Mouse (Mus musculus): ENCODE measurements at regions not wholly inside any gene's neighbourhood (a gene's known extent, or its start where the extent isn't known, plus 50 kb on each side); places are given as distances from the start of the nearest gene placed in this dataset.
"Not testable (repeated sequence)": the region's sequence is repeated elsewhere in the genome, so short reads cannot be mapped to it uniquely, and the experiment has no call there.

DNA sequence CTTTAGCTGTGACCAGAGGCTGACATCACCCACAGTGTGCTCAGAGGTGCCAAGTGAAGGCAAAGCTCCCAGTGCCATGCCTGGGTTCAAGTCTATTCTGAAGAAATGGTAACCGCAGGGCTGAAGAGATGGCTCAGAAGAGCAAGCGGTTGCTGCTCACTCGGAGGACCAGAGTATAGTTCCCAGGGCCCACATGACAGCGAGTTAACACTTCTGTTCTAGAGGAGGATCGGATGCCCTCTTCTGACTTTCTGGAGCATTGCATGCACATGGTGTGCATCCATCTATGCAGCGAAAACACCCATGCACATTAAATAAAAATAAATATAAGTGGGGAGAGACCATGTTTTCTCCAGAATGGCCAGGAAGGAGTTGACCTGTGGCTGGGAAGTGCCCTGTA is 209.5 kb downstream of the Sorl1 start:
- DNase-seq (ENCODE audit: low read depth) = no peak

DNA sequence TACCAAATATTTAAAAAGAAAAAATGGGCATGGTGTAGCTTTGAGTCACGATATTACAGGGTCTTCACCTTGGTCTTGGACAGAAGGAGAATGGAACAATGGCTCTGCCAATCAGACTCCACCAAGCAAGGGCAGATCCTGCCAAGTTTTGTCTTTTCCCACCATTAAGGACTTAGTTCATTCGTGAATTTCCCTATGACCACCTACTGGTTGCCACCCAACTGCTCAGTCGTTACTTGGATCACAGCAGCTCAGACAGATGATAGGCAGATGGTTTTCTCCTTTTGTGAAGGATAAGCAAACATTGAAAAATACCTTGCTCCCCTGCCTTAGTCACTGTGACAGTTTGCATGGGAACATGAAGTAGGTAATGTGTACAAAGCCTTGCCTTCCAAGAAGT is 210.2 kb downstream of the Sorl1 start:
- no peak for DNase-seq (ENCODE audit: low read depth)

DNA sequence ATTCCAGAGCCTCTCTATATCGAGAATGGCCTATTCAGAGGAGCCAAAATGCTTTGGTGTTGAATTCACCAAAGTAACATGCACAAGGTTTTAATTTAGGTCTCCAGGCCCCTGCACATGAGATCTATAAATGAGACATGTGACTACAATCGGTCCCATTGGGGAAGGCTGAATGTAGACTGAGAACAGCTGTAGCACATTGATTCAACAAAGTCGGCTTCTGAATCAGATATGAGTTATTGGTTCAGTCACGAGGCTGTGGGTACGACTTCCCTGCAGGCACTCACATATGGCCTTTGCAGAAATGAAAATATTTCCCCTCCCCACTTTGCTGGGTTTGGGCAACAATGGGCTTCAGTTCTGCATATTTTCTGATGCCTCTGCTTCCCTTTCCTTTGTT is 211.6 kb downstream of the Sorl1 start:
- DNase-seq (ENCODE audit: low read depth) = no peak

DNA sequence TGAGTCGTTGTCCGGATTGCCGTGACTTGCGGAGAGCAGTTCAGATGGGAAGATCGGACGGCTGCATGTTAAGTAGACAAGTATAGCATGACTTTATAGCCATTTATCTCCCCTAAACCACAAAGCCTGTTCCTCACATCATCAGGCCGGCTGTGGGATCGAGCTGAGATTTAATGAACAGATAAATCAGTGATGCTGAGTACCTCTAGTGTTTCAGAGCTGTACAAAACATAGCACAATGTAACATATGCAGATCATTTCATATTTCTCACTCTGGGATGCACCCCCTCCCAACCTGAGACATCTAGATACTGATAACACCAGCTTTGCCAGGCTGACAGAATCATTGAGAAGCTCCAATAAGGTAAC is 223.5 kb downstream of the Sorl1 start:
- DNase-seq (ENCODE audit: low read depth) = no peak

DNA sequence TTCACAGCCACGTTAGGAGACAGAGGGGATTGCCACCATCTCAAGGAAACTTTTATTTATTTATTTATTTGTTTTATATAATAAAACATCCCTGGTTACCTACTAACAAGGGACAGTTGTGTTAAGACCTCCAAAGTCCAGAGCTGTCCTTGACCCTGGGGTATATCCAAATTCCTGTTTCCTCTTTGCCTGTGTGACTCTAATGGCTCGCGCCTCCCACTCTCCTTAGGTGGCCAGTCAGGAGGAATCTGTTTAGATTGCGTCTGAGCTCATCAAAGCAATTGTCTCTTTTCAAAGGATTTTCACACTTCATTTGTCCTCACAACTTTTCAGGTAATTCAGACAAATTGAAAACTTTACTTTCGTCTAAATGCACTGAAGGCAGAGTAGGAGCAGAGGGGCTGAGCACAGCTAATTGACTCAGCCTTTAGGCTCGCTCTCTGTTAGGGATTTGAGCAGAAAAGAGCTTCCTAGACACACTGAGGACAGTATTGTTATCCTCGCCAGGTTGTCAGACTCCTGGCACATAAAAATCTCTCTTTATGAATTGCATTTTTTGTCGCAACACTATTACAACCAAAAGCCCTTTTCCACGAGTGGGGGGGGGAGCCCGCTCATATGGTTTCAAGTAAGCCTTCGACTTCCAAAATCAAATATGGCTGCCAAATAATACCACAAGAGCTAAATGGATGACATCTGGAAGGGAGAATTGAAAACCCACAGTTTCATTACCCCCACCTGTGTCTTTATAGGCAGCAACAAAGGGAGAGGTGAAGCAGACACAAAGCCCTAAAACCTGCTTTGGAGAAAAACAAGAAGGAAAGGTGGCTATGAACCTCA is 224.1 kb downstream of the Sorl1 start:
- DNase-seq (ENCODE audit: low read depth) = no peak

DNA sequence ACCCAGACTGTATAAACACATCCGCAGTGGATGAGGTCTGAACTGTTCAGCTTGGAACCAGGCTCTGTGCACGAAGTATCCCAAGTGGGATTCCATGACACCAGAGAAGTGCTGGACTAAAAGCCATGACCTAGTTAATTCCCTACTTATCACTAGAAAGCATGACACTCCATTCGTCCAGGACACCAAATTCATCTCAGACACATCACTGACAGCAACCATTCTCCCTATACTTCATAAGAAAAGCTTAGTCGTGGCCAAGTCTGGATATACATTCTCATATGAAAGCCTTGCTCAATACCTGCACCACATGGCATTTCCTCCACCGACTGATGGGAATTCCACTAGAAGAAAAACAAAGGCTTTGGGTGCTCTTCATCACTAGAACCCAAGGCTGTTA is 229.0 kb downstream of the Sorl1 start:
- no peak for DNase-seq (ENCODE audit: low read depth)

DNA sequence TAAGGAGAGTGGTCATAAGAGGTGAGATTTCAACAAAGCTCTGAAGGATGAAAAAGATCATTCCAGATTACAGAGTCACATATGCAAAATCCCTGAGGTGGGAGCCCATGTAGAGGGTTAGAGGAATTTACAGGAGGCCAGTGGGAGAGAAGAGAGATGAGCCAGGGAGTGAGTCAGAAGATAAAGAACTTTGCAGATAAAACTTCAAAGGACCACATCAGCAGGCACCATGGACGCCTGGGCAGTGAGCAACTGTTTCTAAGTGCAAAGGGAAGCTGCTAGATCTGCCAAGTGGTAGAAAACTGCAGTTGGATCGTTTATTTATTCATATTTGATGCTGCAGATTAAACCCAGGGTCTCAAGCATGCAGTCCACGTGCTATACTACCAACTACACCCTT is 231.3 kb downstream of the Sorl1 start:
- DNase-seq (ENCODE audit: low read depth) = no peak

DNA sequence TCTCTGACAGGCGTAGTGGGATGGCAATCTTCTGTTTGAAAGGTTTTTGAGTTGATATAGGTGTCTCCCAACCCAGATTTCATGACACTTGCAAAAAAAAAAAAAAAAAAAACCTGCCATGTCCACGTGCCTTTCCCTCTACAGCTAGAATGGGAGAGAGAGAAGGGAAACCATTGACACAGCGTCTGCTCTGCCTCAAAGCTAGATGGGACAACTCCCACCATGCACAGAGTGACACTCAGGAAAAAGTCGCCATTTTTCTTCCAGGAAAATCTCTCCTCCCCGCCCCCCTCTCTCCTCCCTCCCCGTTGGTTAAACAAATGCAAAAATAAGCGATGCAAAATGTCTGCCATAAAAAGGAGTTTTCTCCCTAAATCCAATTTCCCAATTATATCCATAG is 232.9 kb downstream of the Sorl1 start:
- no peak for DNase-seq (ENCODE audit: low read depth)

DNA sequence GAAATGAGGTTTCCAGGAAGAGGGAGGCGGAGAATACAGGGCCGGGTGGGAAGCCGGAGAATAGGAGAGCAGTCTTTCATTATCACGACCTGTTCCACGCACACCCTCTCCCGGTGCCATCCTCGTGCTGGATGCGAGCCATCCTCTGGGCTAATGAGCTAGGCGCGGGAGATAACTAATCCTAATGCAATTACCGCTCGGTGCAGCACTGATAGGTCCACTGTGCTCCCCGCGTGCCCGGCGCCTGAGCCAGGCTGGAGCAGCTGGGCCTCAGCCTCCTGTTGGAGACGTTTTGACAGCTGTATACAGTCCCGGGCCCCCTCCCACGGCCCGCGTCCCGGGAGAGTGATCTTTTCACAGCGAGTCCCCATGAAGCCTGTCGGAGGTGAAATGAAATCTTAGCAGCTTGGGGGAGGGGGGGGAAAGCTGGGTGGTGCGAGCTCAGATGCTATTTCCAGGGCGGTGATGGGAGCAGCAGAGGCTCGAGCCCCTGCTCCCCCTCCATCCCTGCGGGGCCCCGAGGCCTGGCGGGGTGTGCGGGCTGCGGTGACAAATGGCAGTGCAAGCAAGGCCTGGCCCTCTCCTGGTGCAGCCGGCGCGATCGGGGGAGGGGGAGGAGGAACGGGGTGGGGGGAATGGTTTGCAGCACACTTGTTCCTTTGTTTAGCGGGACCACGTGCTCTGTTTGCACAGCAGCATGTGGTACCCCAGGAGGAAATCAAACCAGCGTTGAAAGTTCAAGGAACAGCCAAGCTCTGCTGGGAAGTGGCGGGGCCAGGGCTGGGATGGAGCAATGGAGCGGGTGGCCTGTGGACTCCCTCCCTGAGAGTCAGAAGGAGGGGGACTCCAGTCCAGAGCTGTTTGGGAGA is 233.6 kb downstream of the Sorl1 start:
- no peak for DNase-seq (ENCODE audit: low read depth)

DNA sequence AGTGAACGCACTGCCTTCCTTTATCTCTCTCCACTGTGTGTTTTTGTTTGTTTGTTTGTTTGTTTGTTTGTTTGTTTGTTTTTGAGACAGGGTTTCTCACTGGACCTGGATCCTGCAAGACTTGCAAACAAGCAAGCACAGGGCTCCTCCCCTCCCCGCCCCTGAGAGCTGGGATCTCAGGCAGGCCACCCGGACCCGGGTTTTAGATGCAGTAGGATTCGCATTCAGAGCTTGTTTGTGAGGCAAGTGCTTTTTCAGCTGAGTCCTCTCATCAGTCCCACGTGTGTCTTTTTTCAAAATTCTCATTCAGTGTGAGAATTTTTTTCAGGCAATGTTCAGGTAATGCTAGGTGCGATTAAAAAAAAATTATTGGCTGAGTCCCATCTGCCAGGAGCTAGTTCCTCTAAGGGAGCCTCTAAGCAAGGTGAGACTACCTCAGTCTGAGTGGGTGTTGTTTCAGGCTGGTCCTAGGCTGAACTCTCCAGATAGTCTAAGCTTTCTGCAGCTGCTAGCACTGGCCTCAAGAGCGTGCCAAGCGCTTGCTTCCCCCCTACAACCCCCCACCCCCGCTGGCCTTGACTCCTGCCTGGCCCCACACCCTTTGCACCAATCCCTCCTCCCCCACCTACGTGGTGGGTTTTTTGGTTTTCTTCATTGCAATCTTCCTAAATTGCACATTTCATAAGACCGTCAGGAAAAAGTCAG is 234.4 kb downstream of the Sorl1 start:
- no peak for DNase-seq (ENCODE audit: low read depth)

DNA sequence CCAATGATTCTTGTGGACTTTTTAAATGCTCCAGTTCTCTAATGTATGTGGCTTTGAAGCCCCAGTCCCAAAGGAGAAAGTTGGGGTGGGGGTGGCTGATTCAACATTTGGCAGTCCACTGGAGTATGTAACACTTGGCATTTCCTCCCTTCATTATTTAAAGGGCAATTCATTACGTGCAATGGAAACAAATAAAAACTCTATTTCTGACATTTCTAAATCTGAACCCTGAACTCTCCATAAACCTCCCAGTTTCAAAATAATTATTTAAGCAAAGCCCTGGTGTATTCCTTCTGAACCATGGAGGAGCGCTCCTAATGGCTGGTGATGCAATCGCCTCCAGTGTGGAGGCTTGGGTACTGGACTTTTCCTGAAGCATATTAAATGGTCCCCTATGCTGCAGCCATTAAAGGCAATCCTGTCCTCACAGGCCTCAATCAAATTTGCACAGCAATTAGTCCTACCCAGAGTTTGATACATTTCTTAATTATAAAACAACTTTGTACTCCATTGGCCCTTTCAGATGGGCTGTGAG is 235.4 kb downstream of the Sorl1 start:
- no peak for DNase-seq (ENCODE audit: low read depth)

DNA sequence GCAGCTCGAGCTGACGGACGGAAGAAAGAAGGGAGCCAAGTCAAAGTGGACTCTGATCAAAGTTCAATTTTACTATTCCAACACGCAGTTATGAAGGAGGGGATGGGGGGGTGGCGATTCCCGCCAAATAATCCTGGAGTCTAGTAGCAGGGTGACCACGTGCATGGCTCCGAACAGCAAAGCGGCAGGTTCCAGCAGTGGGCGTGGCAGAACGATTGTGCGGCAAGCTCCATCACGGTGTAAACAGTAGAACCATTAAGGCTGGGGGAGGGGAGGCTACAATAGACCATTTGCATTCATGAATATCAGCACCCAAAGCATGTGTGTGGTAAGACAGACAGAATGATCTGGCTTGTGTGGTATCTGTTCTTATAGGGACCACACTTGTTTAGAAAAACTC is 237.6 kb downstream of the Sorl1 start:
- DNase-seq (ENCODE audit: low read depth) = not testable (repeated sequence)

DNA sequence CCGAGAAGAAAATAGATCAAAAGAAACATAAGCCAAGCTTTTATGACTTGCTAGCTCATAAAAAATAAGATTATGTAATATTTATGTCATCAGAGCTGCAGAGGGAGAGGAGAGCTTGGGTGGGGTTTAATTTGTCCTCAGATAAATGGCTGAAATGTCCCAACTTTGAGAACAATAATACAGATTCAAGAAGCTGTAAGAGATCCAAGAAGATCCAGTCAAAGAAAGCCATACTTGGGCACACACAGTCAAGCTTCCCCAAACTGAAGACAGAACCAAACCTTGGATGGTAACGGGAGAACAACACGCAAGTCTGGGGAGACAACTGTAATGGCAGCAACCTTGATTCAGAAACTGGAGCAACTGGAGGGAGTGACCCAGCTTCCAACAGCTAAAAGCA is 243.6 kb downstream of the Sorl1 start:
- no peak for DNase-seq (ENCODE audit: low read depth)

DNA sequence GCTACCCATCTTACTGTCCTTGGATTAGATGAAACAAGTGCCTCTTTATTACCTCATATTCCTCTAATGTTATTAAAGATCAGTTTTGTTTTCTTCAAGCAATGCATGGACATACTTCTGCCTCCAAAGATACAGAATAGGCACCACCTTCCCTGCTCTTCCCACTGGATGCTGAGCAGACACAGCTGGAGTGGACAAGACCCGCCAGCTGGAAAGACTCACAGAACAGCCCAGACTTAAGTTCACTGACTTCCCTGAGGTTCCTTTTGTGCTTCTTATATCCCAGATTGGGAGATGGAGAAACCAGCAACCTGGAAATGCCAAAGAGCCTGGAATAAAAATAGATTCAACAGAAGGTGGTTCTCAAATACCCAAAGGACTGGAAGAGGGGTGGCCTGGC is 245.0 kb downstream of the Sorl1 start:
- DNase-seq (ENCODE audit: low read depth) = no peak

DNA sequence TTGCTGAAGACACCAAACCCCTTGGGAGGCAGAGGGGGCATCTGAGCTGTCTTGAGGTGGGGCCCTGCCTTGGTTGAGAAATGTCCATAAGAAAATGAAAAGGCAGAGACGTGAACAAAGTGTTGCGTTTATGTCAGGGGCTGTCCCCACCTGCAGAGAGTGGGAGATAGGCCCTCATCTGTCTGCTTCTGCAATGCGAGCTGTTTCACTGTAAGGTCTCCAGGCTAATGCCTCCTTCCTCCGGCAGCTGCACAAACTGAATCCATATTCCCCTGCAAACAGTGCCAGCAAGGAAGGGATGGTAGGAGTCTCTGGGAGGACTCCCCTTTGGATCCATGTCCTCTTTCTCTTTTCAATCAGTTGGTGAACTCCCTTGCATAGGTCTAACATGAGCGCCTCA is 263.0 kb downstream of the Sorl1 start:
- DNase-seq (ENCODE audit: low read depth) = no peak

DNA sequence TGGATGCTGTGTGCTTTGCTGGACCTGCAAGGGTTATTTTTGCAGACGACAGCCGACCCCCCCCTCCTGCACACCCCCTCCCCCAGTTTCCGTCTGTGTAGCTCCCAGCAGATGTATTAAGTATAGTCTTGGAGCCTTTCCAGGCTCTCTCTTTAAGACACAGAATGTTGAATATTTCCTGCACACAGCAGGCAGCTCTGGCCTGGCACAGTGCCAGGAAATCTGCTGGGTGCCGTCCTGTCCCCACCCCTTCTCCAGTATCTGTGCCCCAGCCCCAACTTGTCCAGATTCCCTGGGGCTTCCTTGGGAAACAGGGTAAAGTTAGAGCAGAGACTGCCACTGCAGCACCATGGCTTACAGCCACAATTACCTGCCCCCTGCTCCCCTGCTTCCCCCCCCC is 263.4 kb downstream of the Sorl1 start:
- DNase-seq (ENCODE audit: low read depth) = no peak

DNA sequence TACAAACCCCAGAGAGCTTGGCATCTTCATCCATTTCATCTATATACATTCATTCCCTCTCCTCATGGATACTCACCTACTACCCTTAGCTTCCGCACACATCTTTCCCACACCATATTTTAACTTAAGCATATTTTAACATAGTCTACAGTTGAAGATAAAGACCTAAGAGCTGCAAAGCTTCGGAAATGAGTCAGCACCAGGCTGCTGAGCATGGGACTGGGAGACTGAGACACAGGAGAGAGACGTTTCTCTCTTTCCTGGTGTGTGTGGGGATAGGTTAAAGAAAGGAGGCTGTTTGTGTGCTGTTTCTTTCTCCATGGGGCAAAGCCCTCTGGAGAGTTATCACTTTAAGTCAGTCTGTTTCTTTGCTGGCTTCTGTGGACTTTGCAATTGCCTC is 264.3 kb downstream of the Sorl1 start:
- no peak for DNase-seq (ENCODE audit: low read depth)

DNA sequence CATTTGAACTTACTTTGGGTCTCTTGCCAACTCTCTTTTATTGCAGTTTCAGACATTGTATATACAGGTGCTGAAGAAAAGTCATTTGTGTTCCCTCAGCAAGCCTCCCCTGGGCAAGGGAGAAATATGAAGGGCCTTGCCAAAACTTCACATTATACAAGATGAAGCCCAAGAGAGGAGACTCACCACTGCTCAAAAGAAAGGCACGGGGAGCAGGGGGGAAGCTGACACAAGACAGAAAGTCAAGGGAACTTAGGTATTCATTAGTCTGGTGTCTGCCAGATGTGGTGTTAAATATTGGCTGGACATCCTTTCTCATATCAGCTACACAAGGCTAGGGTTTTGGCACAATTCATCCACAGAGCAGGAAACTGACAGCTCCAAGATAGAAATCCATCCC is 272.0 kb downstream of the Sorl1 start:
- DNase-seq (ENCODE audit: low read depth) = no peak

DNA sequence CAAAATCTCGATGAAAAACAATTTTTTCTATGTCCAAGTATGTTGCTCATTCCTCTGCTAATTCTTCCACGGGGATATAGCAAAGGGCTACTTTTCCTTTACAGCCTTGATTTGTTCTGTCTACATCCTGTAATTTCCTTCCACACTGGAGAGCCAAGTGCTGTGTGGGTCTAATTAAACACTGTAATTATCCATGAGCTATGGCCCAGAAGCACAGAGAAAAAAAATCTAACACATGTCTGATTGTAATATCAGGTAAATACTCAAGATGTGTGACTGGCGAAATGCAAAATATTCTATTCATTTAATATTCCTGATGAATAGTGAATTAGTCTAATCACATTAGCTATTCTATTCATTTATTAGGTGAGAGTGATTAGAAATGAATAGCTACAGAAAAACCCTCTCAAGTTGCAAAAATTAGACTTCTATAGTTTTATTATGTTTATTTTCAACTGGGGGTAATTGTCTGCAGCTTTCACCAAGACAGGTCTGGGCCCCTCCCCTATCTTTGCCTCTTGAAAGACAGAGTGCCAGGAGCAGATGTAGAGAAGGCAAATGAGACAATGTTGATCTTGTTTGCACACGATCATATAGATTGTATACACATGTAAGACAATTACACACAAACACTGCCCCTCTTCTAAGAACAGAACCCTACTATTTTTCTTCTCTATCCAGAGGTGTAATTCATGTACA is 274.3 kb downstream of the Sorl1 start:
- DNase-seq (ENCODE audit: low read depth) = no peak

DNA sequence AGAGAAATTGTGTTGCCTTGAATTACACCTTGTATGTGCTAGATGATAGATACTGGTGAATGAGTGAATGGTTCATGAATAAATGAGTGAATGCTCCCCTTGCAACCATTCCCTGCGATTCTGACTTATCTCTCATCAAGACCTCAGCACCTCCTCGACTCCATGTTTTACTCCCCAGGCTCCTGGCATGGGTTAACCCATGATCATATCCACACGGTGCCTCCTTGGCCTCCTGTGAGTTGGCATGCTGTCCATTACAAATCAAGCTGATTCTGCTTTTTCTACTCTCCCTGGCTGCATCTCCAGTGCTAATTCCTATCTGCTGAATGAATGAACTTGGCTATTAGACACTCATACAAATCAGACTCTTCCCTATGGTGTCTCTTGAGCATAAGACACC is 279.5 kb downstream of the Sorl1 start:
- no peak for DNase-seq (ENCODE audit: low read depth)

DNA sequence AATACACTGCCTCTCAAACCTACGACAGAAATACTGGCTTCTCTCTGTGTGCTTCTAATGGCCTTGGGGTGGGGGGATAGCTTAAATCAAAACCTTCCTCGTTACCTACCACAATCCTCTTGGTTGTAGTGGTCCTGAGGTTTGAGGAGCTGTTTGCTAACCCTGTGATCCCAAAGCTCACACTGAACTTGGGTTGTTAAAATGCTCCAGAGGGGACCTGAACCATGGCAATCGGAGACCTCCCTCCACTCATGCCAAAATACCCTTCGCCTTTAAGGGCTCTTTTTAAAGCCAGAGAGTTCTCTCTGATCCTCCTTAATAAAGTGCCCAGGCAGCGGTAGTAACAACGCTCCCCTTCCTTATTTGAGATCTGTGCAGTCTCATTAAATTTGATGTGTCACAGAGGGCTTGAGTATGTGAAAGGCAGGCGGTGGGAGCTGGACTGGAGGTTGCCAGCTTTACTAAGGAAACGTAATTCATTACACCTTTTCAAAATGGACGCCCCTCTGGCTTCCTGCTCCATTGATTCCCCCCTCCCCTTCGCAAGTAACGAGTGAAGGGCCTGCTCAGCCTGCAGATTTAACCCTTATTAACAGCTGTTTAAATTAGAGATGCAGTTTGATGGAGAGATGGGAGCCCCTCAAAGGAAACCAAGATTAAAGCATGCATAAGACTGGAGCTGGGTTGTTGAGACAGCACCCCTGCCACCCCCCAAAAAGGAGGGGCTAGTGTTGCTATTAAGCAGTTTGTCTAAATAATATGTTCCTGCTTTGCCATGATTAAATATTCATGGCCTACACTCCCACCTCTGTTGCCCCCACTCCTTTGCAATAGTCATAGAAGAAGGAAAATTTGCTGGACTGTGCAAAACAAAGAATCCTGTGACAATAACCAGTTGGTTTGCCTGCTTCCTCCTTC is 289.4 kb downstream of the Sorl1 start:
- no peak for DNase-seq (ENCODE audit: low read depth)

All from naive thymus-derived CD4-positive, alpha-beta T cell, adult 2 months (primary cell).